Mouse (Mus musculus): ENCODE data around the gene Fthl17b.
"Not testable (repeated sequence)": the region's sequence is repeated elsewhere in the genome, so short reads cannot be mapped to it uniquely, and the experiment has no call there.

Fthl17b gene

DNA sequence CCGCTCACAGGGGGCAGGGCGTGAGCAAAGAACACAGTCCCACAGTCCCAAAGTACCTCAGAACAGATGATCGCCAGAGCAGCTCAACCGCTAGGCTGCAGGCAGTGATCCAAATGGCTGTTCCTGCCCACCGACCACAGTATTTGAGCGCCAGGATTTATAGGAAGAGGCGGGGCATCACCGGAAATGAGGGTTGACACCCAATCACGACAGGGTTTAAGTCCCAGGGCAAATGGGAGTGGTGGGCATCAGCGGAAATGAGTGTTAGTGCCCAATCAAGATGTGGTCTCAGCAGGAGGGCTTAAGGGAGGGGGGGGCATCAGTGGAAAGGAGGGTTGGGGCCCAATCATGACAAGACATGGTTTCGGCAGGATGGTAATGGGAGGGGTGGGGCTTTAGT, at the start of gene Fthl17b:
Fthl17b (minus strand) TSS at position 101 of the 400 bp plus-strand sequence.
- DNase-seq = not testable (repeated sequence)

DNA sequence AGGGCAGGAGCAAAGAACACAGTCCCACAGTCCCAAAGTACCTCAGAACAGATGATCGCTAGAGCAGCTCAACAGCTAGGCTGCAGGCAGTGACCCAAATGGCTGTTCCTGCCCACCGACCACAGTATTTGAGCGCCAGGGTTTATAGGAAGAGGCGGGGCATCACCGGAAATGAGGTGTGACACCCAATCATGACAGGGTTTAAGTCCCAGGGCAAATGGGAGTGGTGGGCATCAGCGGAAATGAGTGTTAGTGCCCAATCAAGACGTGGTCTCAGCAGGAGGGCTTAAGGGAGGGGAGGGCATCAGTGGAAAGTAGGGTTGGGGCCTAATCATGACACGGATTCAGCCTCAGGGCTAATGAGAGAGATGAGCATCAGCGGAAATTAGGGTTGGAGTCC, 23.9 kb upstream of the Fthl17b start, which contains the start of gene Fthl17d:
Fthl17d (minus strand) TSS at position 101 of the 400 bp plus-strand sequence.
- DNase-seq = not testable (repeated sequence)

DNA sequence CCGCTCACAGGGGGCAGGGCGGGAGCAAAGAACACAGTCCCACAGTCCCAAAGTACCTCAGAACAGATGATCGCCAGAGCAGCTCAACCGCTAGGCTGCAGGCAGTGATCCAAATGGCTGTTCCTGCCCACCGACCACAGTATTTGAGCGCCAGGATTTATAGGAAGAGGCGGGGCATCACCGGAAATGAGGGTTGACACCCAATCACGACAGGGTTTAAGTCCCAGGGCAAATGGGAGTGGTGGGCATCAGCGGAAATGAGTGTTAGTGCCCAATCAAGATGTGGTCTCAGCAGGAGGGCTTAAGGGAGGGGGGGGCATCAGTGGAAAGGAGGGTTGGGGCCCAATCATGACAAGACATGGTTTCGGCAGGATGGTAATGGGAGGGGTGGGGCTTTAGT, 13.7 kb upstream of the Fthl17b start, which contains the start of gene Fthl17c:
Fthl17c (minus strand) TSS at position 101 of the 400 bp plus-strand sequence.
- not testable (repeated sequence) for DNase-seq

DNA sequence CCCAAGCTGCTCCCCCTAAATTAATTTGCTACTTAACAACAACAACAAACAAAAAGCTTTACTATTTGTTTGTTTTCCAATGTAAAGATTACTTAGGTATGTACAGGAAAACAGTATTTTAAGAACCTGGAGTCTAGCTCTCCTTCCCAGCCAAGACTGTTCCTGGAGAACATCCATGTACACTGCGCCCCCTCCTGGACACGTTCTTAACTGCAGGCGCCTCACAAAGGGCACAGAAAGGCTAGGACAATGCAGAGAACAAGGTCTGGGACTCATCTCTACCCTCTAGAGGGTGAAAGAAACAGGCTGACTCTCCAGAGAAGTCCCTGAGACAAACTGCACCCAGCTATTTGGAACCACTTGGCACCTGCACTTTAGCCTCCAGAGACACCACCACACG, 1.8 kb upstream of the Fthl17b start:
- DNase-seq = peak; percentile 11

DNA sequence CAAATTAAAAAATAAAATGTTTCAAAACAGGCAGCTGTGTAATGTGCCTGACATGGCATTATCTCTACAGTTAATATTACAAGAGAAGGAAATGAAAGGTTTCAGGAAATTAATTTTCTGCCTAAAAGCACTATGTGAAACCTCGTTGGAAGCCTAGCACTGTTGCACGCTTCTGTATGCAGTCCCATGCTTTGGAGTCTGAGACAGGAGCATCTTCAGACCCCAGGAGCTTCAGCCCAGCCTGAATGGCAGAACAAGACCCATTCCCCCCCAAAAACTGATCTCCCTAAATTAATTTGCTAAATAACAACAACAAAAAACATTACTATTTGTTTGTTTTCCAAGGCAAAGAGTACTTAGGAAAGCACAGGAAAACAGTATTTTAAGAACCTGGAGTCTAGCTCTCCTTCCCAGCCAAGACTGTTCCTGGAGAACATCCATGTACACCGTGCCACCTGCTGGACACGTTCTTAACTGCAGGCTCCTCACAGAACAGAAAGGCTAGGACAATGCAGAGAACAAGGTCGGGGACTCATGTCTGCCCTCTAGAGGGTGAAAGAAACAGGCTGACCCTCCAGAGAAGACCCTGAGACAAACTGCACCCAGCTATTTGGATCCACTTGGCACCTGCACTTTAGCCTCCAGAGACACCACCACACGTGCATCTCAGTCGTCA, 14.5 kb downstream of the Fthl17b start:
- DNase-seq = peak; percentile 92

DNA sequence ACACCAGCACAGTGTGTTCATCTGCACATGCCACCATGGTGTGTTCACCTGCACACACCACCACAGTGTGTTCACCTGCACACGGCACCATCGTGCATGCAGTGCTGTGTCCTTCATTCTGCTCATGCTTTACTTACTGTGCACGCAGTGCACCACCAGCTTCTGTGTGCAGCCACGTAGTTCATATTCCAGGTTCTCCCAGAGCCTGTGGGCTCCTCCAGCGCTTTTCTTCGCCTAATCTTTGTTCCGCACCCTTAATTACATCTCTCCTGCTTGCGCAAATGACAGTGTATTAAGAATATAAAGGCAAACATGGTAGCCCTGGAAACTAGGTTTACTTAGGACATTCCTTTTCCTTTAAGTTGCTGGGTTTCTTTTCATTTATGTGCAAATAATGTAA, 18.7 kb downstream of the Fthl17b start:
- no peak for DNase-seq

DNA sequence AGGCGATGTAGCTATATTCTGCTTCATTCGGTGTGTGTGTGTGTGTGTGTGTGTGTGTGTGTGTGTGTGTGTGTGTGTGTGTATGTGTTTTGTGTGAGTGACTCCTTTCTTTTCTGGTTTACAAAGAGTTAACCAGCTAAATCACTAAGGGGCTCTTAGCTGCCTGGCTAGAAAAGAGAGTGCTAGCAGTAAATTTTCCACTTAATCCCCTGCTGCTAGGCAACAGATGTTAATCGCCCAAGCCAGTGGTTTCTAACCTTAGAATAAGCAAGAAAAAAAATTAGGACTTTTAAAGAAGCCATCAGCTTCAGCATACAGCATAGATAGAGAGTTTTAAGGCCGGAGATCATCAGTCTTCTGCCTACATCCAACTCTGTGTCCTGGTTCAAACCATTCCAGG, 35.5 kb downstream of the Fthl17b start:
- DNase-seq = no peak

DNA sequence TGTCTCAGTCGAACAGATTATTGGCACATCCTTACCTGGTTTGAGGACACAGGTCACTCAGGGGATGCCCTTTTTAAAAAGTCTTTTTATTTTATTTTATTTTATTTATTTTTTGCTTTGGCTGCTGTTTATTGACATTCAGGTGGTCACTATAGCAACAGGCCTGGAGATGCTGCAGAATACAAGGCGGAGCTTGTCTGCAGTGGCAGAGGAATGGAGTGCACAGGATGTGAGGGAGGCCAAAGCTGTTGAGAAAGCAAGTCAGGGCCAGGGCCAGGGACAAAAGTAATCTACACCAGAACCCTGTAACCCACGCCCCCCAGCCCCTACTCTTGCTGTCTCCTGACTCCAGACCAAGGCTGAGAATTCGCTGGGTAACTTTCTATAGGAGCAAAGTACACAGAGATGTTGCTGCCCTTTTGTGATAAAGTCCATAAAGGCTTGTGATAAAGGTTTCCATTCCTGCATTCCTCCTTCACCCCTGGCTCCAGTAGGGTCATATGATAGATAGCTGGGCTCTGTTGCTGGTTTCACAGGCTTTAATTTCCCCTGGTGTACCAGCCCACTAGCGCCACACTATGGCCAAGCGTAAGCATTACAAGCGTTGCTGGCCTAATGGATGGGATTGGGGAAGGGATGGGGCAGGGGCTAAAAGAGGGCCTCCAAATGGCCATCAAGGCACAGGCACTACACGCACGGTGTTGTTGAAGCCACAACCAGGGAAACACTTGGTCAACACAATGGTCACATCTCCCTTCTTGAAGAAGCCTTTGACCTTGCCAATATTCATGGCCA, 40.8 kb downstream of the Fthl17b start:
- peak; percentile 8 for DNase-seq

DNA sequence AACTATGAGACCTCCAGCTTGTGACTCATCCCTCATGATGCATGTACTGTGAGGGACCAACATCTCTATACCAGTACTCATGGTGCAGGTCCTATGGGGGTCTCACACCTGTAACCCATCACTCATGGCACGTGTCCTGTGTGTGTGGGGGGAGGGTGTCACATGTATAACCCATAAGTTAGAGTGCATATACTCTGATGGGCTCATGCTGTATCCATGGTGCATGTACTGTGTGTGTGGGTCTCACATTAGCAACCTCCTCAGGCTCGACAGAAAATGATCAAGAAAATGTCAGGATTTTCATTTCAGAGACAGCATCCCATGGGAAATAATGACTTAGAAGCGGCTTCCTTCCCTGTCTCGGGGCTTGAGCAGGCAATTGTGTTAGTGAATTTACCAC, 41.7 kb downstream of the Fthl17b start:
- DNase-seq = no peak
